Mouse (Mus musculus): ENCODE measurements around the gene Fnip2.
A peak's percentile ranks its signal among the peaks of the same experiment; 100 is the strongest.
"Not testable (repeated sequence)": the region's sequence is repeated elsewhere in the genome, so short reads cannot be mapped to it uniquely, and the experiment has no call there.

The Fnip2 gene

DNA sequence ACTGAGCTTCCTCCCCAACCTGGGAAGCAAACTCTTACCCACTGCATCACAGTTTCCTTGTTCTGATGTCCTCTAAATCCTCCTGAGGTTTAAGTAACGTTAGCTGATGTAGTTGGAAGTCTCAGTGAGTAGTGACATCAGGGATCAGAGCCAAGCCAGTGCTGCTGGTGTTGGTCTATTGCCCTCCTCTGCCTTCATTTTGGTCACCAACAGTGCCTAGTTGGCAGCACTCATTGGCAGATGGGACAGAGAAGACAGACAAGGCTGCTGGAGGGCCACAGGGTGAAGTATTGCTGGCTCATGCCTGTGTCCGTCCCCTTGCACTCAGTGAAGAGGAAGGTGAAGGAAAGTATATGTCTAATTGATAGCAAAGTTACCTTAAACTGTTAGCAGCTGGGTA, 91.6 kb downstream of the Fnip2 start:
- no peak for DNase-seq (ENCODE audit: low read depth)

- no peak for DNase-seq (ENCODE audit: low read depth)
These were observed 92.7 kb downstream of the Fnip2 start for GRCm38 (mm10) chr3:79474911-79475310.

DNA sequence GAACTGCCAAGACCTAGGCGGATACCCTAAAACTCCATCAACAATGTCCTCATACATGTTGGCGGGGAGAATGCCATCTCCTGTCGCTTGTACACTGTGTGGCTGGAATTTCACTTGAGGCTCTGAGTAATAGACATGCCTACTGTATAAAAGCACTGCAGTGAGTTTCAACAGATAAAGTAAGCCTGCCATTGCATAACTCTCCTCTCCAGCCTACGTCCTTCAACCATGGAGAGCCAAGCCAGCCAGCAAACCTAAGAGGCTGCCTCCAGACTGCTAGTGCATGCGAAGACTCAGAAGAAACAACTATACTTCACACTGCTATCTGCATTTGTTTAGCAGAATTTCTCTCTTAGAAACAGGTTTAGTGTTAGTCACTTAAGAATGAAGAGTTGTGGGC, 95.2 kb downstream of the Fnip2 start:
- DNase-seq (ENCODE audit: low read depth), result no peak

GRCm38 (mm10) chr3:79469440-79469839, 98.2 kb downstream of the Fnip2 start:
- DNase-seq (ENCODE audit: low read depth), result no peak

DNA sequence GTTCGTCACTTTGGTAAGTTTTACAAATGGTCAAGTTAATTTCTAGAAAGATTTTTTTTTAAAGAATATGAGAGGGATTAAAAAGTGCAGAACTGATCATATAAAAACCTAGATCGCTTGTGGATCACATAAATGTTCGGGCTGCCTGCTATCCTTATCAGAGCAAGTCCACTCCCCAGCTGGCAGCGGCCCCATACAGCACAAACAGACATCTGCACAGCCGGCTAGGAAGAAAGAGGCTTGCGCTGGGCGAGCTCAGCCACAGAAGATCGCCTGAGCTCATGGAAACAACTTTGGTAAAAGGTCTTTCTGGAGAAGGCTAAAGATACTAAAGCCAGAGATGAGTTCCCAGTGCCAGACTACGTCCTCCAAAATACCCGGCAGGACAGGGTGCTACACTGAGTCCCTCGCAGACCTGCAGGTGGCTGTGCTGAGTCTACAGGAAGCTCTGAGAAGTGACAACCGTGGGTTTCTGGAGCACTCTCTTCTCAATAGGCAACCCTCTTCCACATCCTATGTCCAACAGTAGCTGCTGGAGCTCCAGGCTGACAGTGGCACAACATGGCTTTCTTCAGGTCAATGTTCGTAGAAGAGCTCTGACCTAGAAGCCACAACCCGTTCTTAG, 108.8 kb downstream of the Fnip2 start:
- DNase-seq (ENCODE audit: low read depth), result no peak

DNA sequence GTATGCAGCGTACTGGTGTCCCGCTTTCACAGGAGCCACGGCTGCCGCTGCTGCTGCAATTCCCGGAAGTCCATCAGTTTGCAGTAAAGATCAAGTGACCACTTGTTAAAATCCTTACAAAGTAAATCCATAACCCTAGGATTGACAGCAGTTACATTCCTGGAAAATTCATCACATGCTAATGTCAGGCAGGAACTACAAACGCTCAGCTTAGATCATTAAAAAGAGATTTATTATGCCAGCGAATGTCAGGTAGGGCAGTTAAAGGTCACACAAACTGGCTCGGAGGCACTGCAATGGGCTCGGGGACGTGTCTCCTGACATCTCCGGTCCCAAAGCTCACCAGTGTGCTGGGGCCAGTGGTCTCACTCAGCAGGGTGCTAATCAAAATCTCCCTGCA, 111.8 kb downstream of the Fnip2 start:
- no peak for DNase-seq (ENCODE audit: low read depth)

DNA sequence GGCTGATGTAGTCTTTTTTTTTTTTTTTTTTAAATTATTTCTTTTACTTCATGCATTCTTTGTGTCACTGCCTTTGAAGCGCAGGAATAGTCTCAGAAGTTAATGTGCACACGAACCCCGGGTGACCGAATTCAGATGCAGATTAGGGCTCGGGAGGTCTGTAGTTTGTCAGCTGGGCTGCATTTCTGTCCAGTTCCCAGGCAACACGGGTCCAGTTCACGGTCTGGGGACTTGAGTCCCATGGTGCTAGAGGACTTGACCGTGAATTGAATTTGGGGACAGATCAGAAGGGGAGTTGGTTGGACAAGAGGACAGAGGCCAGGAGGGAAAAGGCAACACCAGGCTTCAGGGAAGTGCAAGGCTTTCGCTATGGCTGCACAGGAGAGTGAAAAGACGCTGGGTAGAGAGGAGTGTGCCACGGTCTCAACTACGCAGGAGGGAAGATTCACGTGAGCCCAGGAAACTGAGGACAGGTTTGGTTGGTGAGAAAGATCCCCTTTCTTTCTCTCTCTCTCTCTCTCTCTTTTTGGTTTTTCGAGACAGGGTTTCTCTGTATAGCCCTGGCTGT, 114.8 kb downstream of the Fnip2 start:
- no peak for DNase-seq (ENCODE audit: low read depth)

- no peak for DNase-seq (ENCODE audit: low read depth)
These were observed 118.2 kb downstream of the Fnip2 start for GRCm38 (mm10) chr3:79449361-79449760.

- no peak for DNase-seq (ENCODE audit: low read depth)
These were observed 119.2 kb downstream of the Fnip2 start for GRCm38 (mm10) chr3:79448421-79448820.

DNA sequence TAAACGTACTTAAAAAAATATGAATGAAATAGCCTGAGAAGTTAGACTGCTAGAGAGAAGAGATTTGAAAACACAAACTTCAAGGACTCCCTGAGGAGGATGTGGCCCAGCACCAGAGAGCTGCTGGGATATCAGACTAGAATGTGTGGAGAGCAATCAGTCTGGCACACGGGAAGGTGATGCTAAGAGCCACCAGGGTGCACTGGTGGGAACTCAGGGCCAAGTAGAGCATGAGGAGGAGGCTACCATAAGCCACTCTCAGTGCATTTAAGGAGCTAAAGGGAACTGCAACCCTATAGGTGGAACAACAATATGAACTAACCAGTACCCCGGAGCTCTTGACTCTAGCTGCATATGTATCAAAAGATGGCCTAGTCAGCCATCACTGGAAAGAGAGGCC, 120.9 kb downstream of the Fnip2 start:
- DNase-seq (ENCODE audit: low read depth), result not testable (repeated sequence)

DNA sequence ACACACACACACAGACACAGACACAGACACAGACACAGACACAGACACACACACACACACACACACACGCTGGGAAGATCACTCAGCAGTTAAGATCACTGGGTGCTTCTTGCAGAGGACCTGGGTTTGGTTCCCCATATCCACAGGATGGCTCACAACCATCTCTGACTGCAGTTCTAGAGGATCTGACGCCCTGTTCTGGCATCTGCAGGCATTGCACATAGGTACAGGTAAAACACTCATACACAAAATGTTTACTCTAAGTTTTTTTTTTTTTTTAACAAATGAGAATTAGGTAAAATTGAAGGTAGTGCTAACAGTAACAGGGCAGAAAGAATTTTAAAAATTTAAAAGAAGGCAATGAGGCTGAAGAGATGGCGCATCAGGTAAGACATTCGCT, 121.5 kb downstream of the Fnip2 start:
- DNase-seq (ENCODE audit: low read depth), result no peak

- peak; percentile 26 for DNase-seq (ENCODE audit: low read depth)
These were observed 122.6 kb downstream of the Fnip2 start for GRCm38 (mm10) chr3:79445041-79445440.

DNA sequence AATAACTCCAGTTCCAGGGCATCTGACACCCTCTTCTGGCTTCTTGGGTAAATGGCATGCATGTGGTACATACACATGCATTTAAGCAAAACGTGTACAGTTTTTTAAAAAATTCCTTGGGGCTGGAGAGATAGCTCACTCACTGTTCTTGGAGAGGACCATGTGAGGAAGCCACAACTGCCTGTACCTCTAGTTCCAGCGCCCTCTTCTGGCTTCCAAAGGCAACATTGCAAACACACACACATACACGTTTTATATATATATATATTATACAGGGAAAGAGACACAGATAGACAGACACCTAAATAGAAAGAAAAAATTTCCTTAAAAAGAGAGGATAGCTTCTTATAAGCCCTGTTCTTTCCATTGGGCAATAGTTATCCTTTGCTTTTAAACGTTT, 123.7 kb downstream of the Fnip2 start:
- no peak for DNase-seq (ENCODE audit: low read depth)

DNA sequence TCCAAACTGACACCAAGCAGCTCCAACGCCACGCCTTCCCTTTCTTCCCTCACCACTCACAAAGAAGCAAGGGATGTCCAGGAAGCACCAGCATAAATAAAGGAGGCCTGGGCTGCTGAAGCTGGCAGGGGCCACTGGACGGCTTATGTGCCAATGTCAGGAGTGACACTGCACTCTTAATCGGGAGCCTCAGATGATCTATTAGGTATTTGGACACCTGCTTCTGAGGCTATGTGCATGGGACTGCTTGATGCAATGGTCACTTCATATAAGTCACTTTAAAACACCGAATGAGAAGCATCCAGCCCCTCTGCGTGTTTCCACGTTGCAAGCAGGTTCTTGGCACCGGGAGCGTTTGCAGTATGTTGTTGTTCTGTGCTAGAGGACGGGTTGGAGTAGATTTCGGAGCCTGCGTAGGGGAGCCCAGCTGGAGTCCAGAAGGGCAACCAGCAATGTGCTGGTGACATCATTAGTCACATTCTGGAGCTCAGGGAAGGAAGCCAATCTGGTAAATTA, 126.6 kb downstream of the Fnip2 start:
- no peak for DNase-seq (ENCODE audit: low read depth)

GRCm38 (mm10) chr3:79438276-79438675, 129.3 kb downstream of the Fnip2 start:
- no peak for DNase-seq (ENCODE audit: low read depth)

DNA sequence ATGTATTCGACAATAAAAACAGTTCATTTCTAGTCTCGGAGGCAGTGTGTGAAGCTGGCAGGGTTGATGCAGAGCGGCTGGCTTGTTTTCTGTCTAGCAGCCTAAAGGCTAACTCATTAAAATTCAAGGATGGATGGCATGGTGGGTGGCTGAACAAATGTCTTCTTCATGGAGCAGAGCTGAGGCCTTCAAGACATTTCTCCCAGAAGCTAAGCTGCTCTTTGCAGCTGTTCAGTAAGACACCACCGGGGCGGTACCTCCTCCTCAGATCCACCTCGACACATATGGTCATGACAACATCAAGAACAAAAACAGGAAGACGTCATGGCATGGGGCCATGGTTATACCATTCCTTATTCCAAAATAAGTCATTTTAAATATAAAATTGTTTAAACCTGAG, 131.4 kb downstream of the Fnip2 start:
- no peak for DNase-seq (ENCODE audit: low read depth)

DNA sequence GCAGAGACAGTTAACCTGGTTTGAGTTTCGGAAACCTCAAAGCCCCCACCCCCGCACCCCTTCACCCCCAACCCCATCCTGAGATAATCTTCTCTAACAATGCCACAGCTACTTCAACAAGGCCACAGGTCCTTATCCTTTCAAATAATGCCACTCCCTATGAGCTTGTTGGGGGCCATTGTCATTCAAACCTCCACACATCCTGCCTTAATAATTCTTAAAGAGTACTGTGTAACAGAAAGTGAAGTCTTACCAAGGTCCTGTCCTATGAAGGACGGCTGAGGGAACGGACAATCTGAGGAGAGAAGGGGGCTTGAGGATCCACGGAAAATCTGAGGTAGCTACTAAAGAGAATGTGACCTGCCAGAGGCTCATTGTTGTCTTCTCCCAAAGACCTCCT, 132.6 kb downstream of the Fnip2 start:
- DNase-seq (ENCODE audit: low read depth), result no peak

- DNase-seq (ENCODE audit: low read depth), result no peak
These were observed 133.2 kb downstream of the Fnip2 start for GRCm38 (mm10) chr3:79434436-79434835.

- DNase-seq (ENCODE audit: low read depth), result peak; percentile 59
These were observed 134.0 kb downstream of the Fnip2 start for GRCm38 (mm10) chr3:79433593-79433992.

GRCm38 (mm10) chr3:79425441-79425840, 142.2 kb downstream of the Fnip2 start:
- peak; percentile 72 for DNase-seq (ENCODE audit: low read depth)

DNA sequence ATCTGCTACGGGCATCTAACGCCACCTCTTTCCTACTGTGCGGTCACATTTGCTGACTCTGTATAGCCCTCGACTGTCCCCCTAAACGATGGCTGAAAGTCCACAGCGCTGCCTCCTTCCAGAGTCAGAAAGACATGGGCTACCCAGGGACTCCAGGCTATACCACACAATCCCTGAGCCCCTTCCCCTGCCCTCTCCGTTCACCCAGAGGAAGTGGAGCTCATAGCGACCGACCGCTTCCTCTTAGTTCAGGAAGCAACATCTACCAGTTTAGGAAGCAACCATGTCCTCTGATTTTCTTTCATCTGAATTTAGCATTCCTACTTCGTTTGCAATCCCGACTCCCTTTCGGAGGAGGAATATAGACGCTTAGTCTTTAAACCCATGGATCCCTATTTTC, 148.7 kb downstream of the Fnip2 start:
- no peak for DNase-seq (ENCODE audit: low read depth)

DNA sequence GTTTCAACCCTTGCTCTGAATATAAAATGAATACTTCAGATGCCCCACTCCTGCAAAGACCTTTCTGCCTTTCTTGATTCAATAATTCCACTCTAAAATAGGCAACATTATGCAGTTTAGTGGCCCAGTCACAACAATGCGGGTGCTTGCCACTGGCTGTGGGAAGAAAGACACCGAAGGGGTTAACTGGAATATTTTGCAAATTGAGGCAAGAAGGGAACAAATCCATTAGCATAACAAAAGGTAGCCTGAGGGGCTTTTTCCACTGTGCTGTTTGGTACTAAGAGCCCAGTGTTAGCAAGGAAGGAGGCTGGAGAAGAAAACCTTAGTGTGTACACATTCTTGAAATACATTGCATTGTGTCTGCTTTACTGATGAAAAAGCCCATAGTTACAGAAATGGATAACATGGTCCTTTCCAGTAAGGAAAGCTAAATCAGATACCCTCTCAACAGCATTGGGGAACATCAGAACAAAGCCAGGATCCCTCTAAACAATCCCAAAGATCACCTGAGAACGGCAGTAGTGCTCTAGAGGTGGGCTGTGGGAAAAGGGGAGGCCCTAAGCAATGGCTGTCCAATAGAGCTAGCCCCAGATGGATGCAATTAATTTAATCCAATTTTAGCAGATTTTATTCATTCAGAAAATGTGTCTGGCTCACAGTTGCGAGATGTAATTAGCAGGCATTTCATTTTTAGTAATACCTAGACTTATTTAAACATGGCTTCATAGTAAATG, 150.5 kb downstream of the Fnip2 start:
- DNase-seq (ENCODE audit: low read depth), result no peak

DNA sequence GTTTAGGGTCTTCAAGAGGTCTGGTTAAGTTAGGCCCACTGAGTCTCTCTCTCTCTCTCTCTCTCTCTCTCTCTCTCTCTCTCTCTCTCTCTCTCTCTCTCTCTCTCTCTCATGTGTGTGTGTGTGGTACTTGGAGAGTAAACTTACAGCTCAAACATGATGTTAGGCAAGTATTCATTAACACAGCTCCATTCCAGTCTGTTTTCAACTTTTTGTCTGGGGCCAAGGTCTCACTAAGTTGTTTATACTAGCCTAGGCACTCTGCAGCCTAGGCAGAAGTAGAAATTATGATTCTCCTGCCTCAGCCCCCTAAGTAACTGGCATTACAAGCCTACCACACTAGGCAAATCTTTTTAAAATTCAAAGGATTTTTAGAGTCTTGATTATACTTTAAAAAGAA, 151.7 kb downstream of the Fnip2 start:
- no peak for DNase-seq (ENCODE audit: low read depth)

Data from NIH3T3 (cell line).